Mouse (Mus musculus) embryonic fibroblast, embryonic 13.5 days (primary cell): ENCODE measurements around the gene Kif2c. TPM values are rescaled to one million over a fixed set of nuclear protein-coding genes. Genes with fewer than 3 reads are reported as not detected.
A peak's percentile ranks its signal among the peaks of the same experiment; 100 is the strongest.

Source experiments
- H3K27ac ChIP-seq: 2 replicates; pipeline ENCODE4 v1.5.1; 2012; ENCODE audit warnings: low read length, control low read depth, inconsistent platforms; ENCODE audit not compliant: insufficient read depth
- H3K4me1 ChIP-seq: 2 replicates; pipeline ENCODE4 v1.6.1; 2011; ENCODE audit warnings: low read length; ENCODE audit not compliant: control insufficient read depth, insufficient read depth
- H3K4me3 ChIP-seq: 2 replicates; pipeline ENCODE4 v1.5.1; 2011; ENCODE audit warnings: mild to moderate bottlenecking, control low read depth, low read length; ENCODE audit not compliant: insufficient read depth
- CTCF ChIP-seq: IDR thresholded peaks from 2 replicates; pipeline ENCODE4 v1.5.1; 2011; ENCODE audit warnings: mild to moderate bottlenecking, control low read depth, low read length, moderate library complexity, borderline replicate concordance; ENCODE audit not compliant: insufficient read depth
- POLR2A ChIP-seq: IDR thresholded peaks from 2 replicates; pipeline ENCODE4 v1.6.1; 2011; ENCODE audit warnings: low read depth, mild to moderate bottlenecking, control low read depth, low read length, moderate library complexity
- polyA plus RNA-seq: library from polyadenylated mRNA; stranded (reverse); fragments of >200 nt; gene quantifications from 2 replicates; pipeline ENCODE4 v1.2.4, GENCODE M21; 2011; ENCODE audit warnings: low read depth; ENCODE audit not compliant: missing spikeins, insufficient read length

Kif2c gene
- 25.2 and 33.6 TPM in 2 replicates for polyA plus RNA-seq

DNA sequence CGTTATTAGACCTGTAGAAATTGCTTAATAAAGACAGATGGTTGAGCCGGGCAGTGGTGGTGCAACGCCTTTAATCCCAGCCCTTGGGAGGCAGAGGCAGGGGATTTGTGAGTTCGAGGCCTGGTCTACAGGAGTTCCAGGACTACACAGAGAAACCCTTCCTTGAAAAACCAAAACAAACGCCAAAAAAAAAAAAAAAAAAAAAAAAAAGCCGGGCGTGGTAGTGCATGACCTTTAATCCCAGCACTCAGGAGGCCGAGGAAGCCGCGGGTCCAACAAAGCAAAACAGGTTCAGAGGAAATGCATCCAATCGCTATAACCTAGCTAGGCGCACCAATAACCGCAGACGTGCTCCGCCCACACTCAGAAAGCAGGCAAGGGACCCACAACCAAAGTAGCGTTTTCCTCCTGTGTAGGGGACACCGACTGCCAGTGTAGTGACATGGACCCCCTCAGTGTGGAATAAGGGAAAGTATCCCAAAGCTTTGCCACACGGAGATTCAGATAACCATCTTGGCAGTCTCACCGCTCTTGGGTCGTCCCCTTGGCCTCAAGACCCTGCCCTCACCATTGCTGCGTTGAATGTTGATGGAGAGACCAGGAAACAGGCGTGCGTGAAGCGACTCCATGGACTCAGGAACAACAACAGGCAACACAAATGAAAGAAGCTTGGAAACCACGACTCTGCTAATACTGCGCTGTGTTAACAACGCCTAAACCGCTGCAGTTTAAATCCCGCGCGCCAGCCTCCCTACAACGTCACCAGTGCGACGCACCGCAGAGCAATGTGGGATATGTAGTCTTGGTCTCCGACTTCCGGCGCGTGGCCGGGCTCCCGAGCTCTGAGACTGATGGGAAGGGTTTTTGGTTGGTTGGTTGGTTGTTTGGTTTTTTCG lies at the start of gene Kif2c:
Gene Kif2c (minus strand): TSS at position 777 of the 896 bp plus-strand sequence.
- 0 out of 2 replicates have a peak within 1 kb of the TSS, but pooled peaks have one; percentile 7 for H3K27ac ChIP-seq
- peak within 1 kb of the TSS; percentile 89 for H3K4me3 ChIP-seq
- TF ChIP-seq POLR2A (peak; percentile 42; the same call in 1 of the 2 replicates), CTCF (no peak)
- H3K4me1 ChIP-seq = no peaks in the 10 kb centered on the region

DNA sequence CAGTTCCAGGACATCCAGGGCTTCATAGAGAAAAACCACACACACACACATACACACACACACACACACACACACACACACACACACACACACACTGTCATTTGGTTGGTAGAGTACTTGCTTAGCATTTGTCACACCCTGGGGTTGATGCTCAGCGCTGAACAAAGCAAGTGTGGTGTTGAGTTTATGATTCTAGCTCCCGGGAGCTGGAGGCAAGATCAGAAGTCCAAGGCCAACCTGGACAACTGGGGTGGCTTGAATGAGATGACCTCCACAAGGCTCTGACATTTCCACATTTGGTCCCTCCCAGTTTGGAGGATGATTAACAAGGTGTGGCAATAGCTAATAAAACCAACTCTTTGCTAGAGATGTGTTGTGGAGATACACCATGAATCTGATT lies 48.8 kb upstream of the Kif2c start:
- TF ChIP-seq POLR2A (no peak), CTCF (no peak)
- Histone ChIP-seq H3K4me1 (peaks cover 3% of the 10 kb centered on the region; the same call in 1 of the 2 replicates), H3K27ac (no peak overlapping the region)

DNA sequence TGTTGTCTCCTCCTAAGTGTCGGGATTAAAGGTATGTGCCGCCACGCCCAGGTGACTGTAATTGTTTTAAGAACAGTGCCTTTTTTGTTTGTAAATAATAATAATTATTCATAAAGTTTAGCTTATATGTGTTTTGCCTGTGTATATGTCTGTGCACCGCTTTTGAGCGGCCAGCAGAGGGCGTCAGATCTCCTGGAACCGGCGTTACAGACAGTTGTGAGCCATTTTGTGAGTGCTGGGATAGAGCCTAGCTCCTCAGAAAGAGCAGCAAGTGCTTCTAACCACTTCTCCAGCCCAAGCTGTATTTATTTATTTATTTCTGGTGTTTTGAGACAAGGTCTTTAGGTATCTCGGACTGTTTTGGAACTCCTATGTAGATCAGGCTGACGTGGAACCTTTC lies 47.9 kb upstream of the Kif2c start:
- Histone ChIP-seq H3K4me3 (no peak overlapping the region), H3K27ac (no peak overlapping the region), H3K4me1 (no peaks in the 10 kb centered on the region)
- TF ChIP-seq POLR2A (no peak), CTCF (0 out of 2 replicates have a peak, but pooled peaks have one; percentile 20)

More for the DNA sequence above, 48.8 kb upstream of the Kif2c start:
- no peak overlapping the region for H3K4me3 ChIP-seq

DNA sequence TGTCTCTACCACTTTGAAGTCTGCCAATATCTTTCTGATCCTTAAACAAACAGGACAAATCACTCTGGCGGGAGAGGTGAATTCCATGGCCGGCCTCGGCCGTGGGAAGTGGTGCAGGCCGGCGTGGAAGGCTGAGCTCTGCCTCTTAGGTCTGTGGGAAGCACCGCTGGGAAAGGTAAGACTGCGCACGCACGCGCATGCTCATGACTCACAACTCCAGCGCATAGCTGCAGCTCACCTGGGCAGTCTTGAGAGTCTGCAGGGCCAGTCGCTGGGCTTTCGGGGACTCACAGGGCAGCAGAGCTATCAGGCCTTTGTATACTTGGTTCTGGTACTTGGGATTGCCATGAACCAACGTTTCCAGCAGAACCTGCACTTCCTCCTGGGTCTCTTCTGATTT lies 47.2 kb upstream of the Kif2c start:
- no peak for TF ChIP-seq CTCF
- no peak for TF ChIP-seq POLR2A
- H3K27ac ChIP-seq = no peak overlapping the region
- H3K4me1 ChIP-seq = no peaks in the 10 kb centered on the region
- no peak overlapping the region for H3K4me3 ChIP-seq

DNA sequence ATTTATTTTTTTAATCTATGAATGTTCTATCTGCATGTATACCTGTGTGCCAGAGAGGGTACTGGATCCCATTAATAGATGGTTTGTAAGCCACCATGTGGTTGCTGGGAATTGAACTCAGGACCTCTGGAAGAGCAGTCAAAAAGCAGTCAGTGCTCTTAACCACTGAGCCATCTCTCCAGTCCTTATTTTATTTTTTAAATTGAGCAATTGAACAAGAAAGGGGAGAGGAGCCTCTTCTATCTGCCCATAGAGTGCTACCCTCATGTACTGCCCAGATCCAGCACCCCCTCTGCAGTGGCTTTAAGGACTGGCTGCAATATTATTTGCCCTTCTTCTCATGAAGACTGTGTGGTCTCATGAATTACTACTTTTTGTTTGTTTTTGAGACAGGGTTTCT lies 42.8 kb upstream of the Kif2c start:
- TF ChIP-seq CTCF = no peak
- no peak for TF ChIP-seq POLR2A
- H3K27ac ChIP-seq = no peak overlapping the region
- H3K4me1 ChIP-seq = no peaks in the 10 kb centered on the region
- no peak overlapping the region for H3K4me3 ChIP-seq

DNA sequence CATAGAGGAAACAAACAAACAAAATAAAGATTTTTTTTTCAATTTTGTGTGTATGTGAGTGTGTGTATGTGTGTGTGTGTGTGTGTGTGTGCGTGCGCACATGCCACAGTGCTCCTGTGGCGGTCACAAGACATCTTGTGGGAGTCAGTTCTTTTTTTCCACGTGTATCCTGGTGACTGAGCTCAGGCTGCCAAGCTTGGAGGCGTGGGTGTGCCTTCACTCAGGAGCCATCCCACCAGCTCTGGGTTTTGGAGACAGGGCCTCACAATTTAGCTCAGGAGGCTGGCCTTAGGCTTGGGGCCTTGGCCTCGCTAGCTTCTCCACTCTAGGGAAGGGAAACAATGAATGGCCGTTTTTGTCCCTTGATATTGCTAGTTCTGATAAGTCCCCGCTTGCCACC lies 41.7 kb upstream of the Kif2c start:
- H3K4me3 ChIP-seq = no peak overlapping the region
- no peak overlapping the region for H3K27ac ChIP-seq
- TF ChIP-seq CTCF = no peak
- no peak for TF ChIP-seq POLR2A
- H3K4me1 ChIP-seq = no peaks in the 10 kb centered on the region

DNA sequence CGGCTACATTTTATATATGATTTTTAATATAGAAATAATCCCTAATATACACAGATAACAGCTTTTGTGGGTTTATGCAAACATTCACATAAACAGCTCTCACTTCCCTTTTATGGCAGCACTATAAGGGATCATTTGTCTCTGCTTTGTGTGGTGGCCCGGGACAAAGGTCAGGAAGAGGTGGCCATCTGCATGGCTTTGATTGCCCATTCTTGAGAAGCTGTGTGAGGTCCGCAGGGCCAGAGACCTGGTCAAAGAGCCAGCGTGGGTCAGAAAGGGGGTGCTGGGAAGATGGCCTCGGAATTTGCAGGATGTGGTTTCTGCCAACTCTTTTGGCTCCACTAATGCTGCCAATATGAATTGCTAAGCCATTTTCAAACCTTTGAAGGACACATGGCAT lies 40.6 kb upstream of the Kif2c start:
- no peaks in the 10 kb centered on the region for H3K4me1 ChIP-seq

DNA sequence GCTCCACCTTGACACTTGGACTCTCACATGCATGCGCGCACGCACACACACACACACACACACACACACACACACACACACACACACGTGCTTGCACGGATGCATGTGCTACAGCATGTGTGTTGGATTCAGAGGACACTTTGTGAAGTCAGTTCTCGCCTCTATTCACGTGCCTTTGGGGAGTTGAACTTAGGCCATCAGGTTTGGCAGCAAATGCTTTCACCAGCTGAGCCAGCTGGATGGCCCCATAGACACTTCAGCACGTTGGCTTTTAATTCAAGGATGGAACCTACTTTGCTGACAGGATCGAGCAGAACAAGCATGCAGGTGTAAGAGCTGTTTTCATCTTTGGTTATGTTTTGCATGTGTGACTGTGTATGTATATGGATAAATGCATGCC lies 39.4 kb upstream of the Kif2c start:
- TF ChIP-seq CTCF (no peak), POLR2A (no peak)
- H3K4me3 ChIP-seq = no peak overlapping the region
- H3K4me1 ChIP-seq = no peaks in the 10 kb centered on the region
- H3K27ac ChIP-seq = no peak overlapping the region

More for the DNA sequence above, 40.6 kb upstream of the Kif2c start:
- Histone ChIP-seq H3K4me3 (no peak overlapping the region), H3K27ac (no peak overlapping the region)
- no peak for TF ChIP-seq POLR2A
- no peak for TF ChIP-seq CTCF

DNA sequence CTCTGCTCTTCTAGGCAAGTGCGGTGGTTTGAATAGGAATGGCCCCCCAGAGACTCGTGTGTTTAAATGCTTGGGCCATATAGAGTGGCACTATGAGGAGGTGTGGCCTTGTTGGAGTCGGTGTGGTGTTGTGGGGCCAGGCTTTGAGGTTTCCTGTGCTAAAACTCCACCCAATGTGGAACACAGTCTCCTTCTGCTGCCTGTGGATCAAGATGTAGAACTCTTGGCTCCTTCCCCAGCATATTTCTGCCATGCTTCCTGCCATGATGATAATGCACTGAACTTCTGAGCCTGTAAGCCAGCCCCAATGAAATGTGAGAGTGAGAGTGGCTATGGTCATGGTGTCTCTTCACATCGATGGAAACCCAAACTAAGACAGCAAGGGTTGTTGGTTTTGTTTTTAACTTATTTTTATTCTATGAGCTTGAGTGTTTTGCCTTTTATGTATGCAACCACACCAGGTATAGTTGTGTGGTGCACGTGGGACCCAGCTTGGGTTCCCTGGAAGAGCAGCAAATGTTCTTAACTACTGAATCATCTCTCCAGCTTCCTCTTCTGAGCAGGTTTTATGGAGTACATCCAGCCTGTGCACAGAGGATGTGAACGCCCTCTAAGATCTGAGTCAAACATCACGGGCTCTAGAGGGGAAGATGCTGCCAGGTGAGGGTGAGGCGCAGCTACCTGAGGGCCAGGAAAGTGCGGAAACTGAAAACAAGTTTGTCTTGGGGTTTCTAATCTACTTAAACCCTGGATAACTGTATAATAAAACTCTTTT lies 38.5 kb upstream of the Kif2c start:
- no peak overlapping the region for H3K27ac ChIP-seq
- no peaks in the 10 kb centered on the region for H3K4me1 ChIP-seq
- TF ChIP-seq CTCF (no peak), POLR2A (no peak)
- H3K4me3 ChIP-seq = no peak overlapping the region
